Mouse (Mus musculus) inflammation-experienced regulatory T-cells (primary cell): ENCODE data around the gene Umad1. TPM values are rescaled to one million over a fixed set of nuclear protein-coding genes. Genes with fewer than 3 reads are reported as not detected.

Experiments
- polyA plus RNA-seq, 2 experiments: library from polyadenylated mRNA; unstranded; fragments of 100-300 nt; shearing (Covaris generic); gene quantifications; one replicate each; pipeline ENCODE4 v1.2.1; 2017

Gene Umad1
- polyA plus RNA-seq: 10 to 100 TPM; 12.2 to 16.7 TPM

GRCm38 (mm10) chr6:8259004-8259666, at the start of gene Umad1, which contains the start of the genes Rpa3 and Gm45062:
Umad1 (plus strand) TSS chr6:8259288.
Rpa3 (minus strand) TSS chr6:8259173.
Gm45062 (plus strand) TSS chr6:8259450.

Other genes with a start within 250 kb of the Umad1 start
- under 1 TPM in 1 of 2 experiments, not detected in 1; 0.77 TPM for gene Col28a1, start 66.7 kb upstream of the Umad1 start, polyA plus RNA-seq
- 10 to 100 TPM; 20.0 to 31.9 TPM for gene Mios, start 50.1 kb upstream of the Umad1 start, polyA plus RNA-seq
- gene Rpa3, start 115 bp upstream of the Umad1 start, polyA plus RNA-seq: 10 to 100 TPM; 61.9 to 80.8 TPM
- gene Gm45062, start 162 bp downstream of the Umad1 start, polyA plus RNA-seq: 1 to 10 TPM in 1 of 2 experiments, not detected in 1; 2.6 TPM